Mouse (Mus musculus) lung, postnatal 0 days (tissue): Measurements from ENCODE around the gene Psrc1. TPM values are rescaled to one million over a fixed set of nuclear protein-coding genes. Genes with fewer than 3 reads are reported as not detected.

Source experiments
- ATAC-seq: fragments of 200-750 bp; cut with Nextera tagmentation; 2 replicates; pipeline ENCODE4 v1.8.0; 2017; ENCODE audit warnings: moderate library complexity
- DNase-seq: peaks from one replicate; pipeline ENCODE4 v3.0.0-alpha.2; 2016; ENCODE audit warnings: low spot score
- H3K27ac ChIP-seq: fragments of 300-500 bp; sonication (generic); 2 replicates; pipeline ENCODE4 v1.5.1; 2014; ENCODE audit warnings: antibody characterized with exemption, mild to moderate bottlenecking, low read length, mixed read lengths
- H3K27me3 ChIP-seq: fragments of 300-500 bp; sonication (generic); replicated peaks from 2 replicates; pipeline ENCODE4 v1.6.1; 2014; ENCODE audit warnings: low read length, mixed read lengths; ENCODE audit not compliant: insufficient read depth
- H3K36me3 ChIP-seq: fragments of 300-500 bp; sonication (generic); 2 replicates; pipeline ENCODE4 v1.6.1; 2014; ENCODE audit warnings: low read length, mixed read lengths; ENCODE audit not compliant: insufficient read depth
- H3K4me1 ChIP-seq: fragments of 300-500 bp; sonication (generic); 2 replicates; pipeline ENCODE4 v1.6.1; 2014; ENCODE audit warnings: antibody characterized with exemption, low read depth, low read length, mixed read lengths; ENCODE audit not compliant: insufficient read depth
- H3K4me2 ChIP-seq: fragments of 300-500 bp; sonication (generic); replicated peaks from 2 replicates; pipeline ENCODE4 v1.6.1; 2014; ENCODE audit warnings: low read depth, mild to moderate bottlenecking, low read length, moderate library complexity, mixed read lengths
- H3K4me3 ChIP-seq: fragments of 300-500 bp; sonication (generic); 2 replicates; pipeline ENCODE4 v1.5.1; 2014; ENCODE audit warnings: low read depth, low read length
- H3K9ac ChIP-seq: fragments of 300-500 bp; sonication (generic); replicated peaks from 2 replicates; pipeline ENCODE4 v1.6.1; 2014; ENCODE audit warnings: low read depth, mild to moderate bottlenecking
- H3K9me3 ChIP-seq: fragments of 300-500 bp; sonication (generic); 2 replicates; pipeline ENCODE4 v1.6.1; 2016; ENCODE audit warnings: low read length, mixed read lengths
- CTCF ChIP-seq: IDR thresholded peaks from 2 replicates; pipeline ENCODE4 v1.5.1; 2016; ENCODE audit warnings: antibody characterized with exemption, mild to moderate bottlenecking
- EP300 ChIP-seq: IDR thresholded peaks from 2 replicates; pipeline ENCODE4 v1.6.1; 2016; ENCODE audit warnings: antibody characterized with exemption, mild to moderate bottlenecking, control low read depth
- WGBS: fragments of 180-500 bp; shearing (Covaris S2); extraction: QIAGEN DNeasy Blood & Tissue Kit; methylation state at CpG from one replicate; pipeline ENCODE4 v1.1.7; 2014; 5-methylcytosine and 5-hydroxymethylcytosine counted together
- polyA plus RNA-seq: library from polyadenylated mRNA; unstranded; fragments of >200 nt; fragmentation: Nextera tagmentation; extraction: Ambion mirVana; gene quantifications from 2 replicates; pipeline ENCODE4 v1.2.1, GENCODE M21; 2015

Psrc1 gene
- polyA plus RNA-seq, 1 experiment from 2014 or later = 2.3 TPM

DNA sequence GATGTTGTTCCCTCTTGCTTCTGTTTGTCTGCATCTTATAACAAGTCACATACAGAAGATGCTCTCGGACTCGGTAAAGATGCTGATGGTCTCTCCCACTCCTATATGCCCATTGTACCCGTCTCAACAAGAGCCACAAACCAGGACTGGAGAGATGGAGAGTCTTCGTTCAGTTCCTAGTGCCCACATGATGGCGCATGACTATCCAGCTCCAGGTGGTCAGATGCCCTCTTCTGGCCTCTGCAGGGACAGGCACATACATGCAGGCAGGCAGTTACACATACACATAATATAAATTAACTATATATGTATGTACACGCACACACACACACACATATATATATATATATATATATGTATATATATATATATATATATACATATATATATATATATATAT, 2.9 kb upstream of the Psrc1 start:
- no peaks in the 10 kb centered on the region; the same call in 1 of the 2 replicates for H3K4me1 ChIP-seq
- H3K9ac ChIP-seq = no peak overlapping the region
- H3K4me2 ChIP-seq = no peak overlapping the region
- WGBS = 80% methylated on average over 6 of the region's 6 CpGs
- no peaks in the 10 kb centered on the region for H3K36me3 ChIP-seq
- no peak overlapping the region for H3K4me3 ChIP-seq
- DNase-seq (no peak), ATAC-seq (no peak)
- TF ChIP-seq CTCF (peak; percentile 72), EP300 (no peak)
- no peaks in the 10 kb centered on the region for H3K27me3 ChIP-seq
- H3K27ac ChIP-seq = no peak overlapping the region
- H3K9me3 ChIP-seq = no peaks in the 10 kb centered on the region

DNA sequence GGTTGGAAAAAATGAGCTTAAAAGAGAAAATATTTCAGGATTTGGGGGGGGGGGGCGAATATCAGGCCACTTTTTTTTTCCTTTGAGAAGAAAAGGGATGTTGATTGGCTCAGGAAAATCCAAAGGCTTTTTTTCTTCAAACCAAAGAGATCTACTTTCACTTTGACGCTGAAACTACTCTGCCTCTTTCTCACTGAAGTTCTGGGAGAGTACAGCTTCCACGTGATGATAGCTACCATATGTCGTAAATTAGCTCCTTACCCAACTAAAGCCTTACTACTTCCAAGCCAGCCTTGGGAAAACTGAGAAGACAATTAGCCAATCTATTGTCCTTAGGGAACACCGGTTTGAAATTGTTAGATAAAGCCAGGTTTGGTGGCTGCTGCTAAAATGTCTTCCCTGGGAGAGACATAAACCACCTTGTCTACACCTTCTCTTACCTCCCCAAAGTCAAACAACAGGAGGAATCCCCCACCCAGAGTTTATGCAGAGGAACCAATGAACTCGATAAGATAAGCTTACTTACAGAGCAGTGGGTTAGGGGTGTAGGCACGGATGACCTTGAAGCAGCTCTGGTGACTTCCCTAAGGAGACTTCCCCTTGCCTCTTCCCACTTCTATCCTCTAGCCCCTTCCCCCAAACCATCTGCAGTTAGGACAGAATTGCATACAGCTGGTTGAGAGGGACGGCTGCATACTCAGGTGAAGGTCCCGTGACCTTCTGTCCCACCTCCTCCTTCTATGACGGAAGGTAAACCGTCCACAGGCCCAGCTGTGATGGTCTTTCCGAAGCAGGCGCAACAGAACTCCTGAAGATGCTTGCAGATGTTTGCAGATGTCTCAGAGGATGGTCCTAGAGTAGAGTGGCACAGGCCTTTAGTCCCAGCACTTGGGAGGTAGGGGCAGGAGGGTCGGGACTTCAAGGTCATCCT, 1.4 kb upstream of the Psrc1 start:
- DNase-seq = peak; percentile 79
- no peaks in the 10 kb centered on the region; the same call in 1 of the 2 replicates for H3K4me1 ChIP-seq
- 59% methylated on average over 14 of the region's 14 CpGs for WGBS
- no peaks in the 10 kb centered on the region for H3K36me3 ChIP-seq
- H3K4me2 ChIP-seq = peak overlapping the region; percentile 37
- no peak for TF ChIP-seq CTCF
- TF ChIP-seq EP300 = no peak
- ATAC-seq = peak; percentile 14; the same call in 1 of the 2 replicates
- H3K9ac ChIP-seq = peak overlapping the region; percentile 6; the same call in 1 of the 2 replicates
- peak overlapping the region; percentile 5; the same call in 1 of the 2 replicates for H3K27ac ChIP-seq
- H3K27me3 ChIP-seq = no peaks in the 10 kb centered on the region
- no peaks in the 10 kb centered on the region for H3K9me3 ChIP-seq
- H3K4me3 ChIP-seq = peak overlapping the region; percentile 22; the same call in 1 of the 2 replicates

- Histone ChIP-seq H3K27ac (no peak overlapping the region), H3K9me3 (no peaks in the 10 kb centered on the region), H3K27me3 (no peaks in the 10 kb centered on the region), H3K36me3 (no peaks in the 10 kb centered on the region), H3K4me3 (peak overlapping the region; percentile 61; the same call in 1 of the 2 replicates), H3K4me1 (peaks cover 4% of the 10 kb centered on the region; the same call in 1 of the 2 replicates), H3K4me2 (peak overlapping the region; percentile 51; the same call in 1 of the 2 replicates), H3K9ac (no peak overlapping the region)
- DNase-seq (no peak), ATAC-seq (no peak)
- TF ChIP-seq CTCF = no peak
- no peak for TF ChIP-seq EP300
- 34% methylated on average over 2 of the region's 2 CpGs for WGBS
Observed at GRCm38 (mm10) chr3:108384425-108384824, 786 bp downstream of the Psrc1 start.

DNA sequence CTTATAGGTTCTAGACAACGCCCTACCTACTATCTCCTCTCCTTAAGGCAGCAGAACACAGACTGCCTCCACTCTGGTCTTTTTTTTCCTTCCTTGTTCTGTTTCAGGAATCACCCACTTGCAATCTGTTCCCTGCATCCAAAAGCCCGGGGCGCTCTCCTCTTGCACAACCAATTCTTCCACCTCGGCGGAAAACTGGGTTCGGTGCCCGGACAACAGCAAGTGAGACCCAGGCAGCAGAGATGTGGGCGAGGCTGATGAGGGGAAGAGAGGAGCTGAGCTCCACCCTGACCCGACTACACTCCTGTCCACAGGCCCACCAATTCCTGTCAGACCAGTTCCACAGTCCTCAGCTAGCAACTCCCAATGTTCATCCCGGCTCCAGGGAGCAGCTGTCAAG, 2.5 kb downstream of the Psrc1 start:
- H3K4me3 ChIP-seq = no peak overlapping the region
- peaks cover 4% of the 10 kb centered on the region; the same call in 1 of the 2 replicates for H3K4me1 ChIP-seq
- no peak for ATAC-seq
- no peaks in the 10 kb centered on the region for H3K9me3 ChIP-seq
- H3K9ac ChIP-seq = no peak overlapping the region
- 69% methylated on average over 10 of the region's 10 CpGs for WGBS
- H3K4me2 ChIP-seq = no peak overlapping the region
- no peaks in the 10 kb centered on the region for H3K36me3 ChIP-seq
- H3K27me3 ChIP-seq = no peaks in the 10 kb centered on the region
- no peak overlapping the region for H3K27ac ChIP-seq
- no peak for DNase-seq
- TF ChIP-seq CTCF = no peak
- no peak for TF ChIP-seq EP300

DNA sequence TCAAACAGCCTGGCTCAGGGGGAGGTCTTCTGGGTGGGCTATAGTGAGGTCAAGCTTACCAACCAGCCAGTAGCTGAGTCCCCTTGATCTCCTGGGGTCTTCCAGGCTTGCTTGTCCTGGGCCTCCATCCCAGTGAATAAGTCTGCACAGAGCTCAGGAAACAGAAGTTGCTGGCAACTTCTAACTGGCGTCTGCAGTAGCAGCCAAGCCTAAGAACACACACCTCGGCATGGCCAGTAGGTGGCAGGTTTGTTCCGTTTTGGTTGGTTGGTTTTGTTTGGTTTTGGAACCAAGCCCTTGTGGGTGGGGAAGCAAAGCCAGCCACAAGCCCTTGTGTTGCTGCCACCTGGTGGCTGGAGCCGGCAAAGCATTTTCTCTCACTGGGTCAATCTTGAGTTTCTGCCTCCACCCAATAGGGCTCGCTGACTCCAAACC, 5.5 kb downstream of the Psrc1 start:
- Histone ChIP-seq H3K36me3 (no peaks in the 10 kb centered on the region), H3K27ac (no peak overlapping the region), H3K9ac (no peak overlapping the region), H3K4me1 (peaks cover 4% of the 10 kb centered on the region; the same call in 1 of the 2 replicates), H3K4me2 (peak overlapping the region; percentile 23; the same call in 1 of the 2 replicates), H3K9me3 (no peaks in the 10 kb centered on the region), H3K4me3 (no peak overlapping the region), H3K27me3 (no peaks in the 10 kb centered on the region)
- WGBS = under 1% methylated on average over 5 of the region's 5 CpGs
- peak; percentile 95 for ATAC-seq
- DNase-seq = peak; percentile 96
- TF ChIP-seq EP300 = no peak
- TF ChIP-seq CTCF = peak; percentile 99

- H3K9me3 ChIP-seq = no peaks in the 10 kb centered on the region
- 20% methylated on average over 10 of the region's 10 CpGs for WGBS
- no peak overlapping the region for H3K27ac ChIP-seq
- H3K36me3 ChIP-seq = no peaks in the 10 kb centered on the region
- ATAC-seq = no peak
- no peak overlapping the region for H3K4me3 ChIP-seq
- no peak for DNase-seq
- TF ChIP-seq EP300 (no peak), CTCF (no peak)
- H3K4me2 ChIP-seq = 0 out of 2 replicates have a peak overlapping the region, but pooled peaks have one; percentile 1
- H3K9ac ChIP-seq = no peak overlapping the region
- 0 out of 2 replicates have a peak, but pooled peaks cover 4% of the 10 kb centered on the region for H3K4me1 ChIP-seq
- no peaks in the 10 kb centered on the region for H3K27me3 ChIP-seq
Observed at GRCm38 (mm10) chr3:108392299-108392698, 8.7 kb downstream of the Psrc1 start.
